Mouse (Mus musculus): Measurements from ENCODE around the gene Efr3b. TPM values are rescaled to one million over a fixed set of nuclear protein-coding genes. Genes with fewer than 3 reads are reported as not detected.
A peak's percentile ranks its signal among the peaks of the same experiment; 100 is the strongest.

The Efr3b gene
- 10 to 100 TPM; 95.7 to 97.7 TPM for total RNA-seq (2021)
- long read RNA-seq, experiment 1, full-length matches to known transcripts = 5 of 54 reads
- long read RNA-seq, experiment 1, partial matches to known transcripts = 3 of 54 reads
- long read RNA-seq, experiment 1, other reads (novel, unspliced or antisense) = 46 of 54 reads
- long read RNA-seq, experiment 2, full-length matches to known transcripts = 10 of 44 reads
- long read RNA-seq, experiment 2, partial matches to known transcripts = 6 of 44 reads
- long read RNA-seq, experiment 2, other reads (novel, unspliced or antisense) = 28 of 44 reads

- intact Hi-C loops (cut with DNase I) = loop anchor here (5.0 kb wide), 1 partner anchor 56 kb away; no protein-coding TSS in a partner anchor
Observed at GRCm38 (mm10) chr12:4038061-4039041, at the start of gene Efr3b. Gene Efr3b, minus strand, starts transcription at chr12:4038915.

DNA sequence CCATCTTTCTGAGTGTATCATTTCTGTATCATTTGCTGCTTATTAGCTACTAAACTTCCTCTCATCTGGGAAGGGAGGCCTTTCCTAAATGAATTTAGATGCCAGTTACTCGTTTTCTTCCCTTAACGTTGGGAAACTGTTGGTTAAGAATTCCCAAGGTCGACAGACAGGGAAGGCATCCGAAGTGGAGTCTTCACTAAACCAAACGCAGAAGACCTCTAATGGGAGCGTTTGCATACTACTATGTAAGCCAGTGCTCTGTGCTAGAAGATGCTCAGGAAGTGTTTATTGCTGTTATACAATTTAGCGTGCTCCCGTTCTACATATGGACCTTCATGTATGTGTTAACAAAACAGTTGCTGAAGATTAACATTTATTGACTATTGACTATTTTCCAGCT, 44.7 kb upstream of the Efr3b start:
- intact Hi-C loops (cut with DNase I) = no loop called here
- DNase-seq (ENCODE audit: low spot score in 2 of 2) = no peak

More at GRCm38 (mm10) chr12:4038061-4039041, at the start of gene Efr3b:
- DNase-seq (ENCODE audit: low spot score in 2 of 2) = peak; percentile 72 to 88

DNA sequence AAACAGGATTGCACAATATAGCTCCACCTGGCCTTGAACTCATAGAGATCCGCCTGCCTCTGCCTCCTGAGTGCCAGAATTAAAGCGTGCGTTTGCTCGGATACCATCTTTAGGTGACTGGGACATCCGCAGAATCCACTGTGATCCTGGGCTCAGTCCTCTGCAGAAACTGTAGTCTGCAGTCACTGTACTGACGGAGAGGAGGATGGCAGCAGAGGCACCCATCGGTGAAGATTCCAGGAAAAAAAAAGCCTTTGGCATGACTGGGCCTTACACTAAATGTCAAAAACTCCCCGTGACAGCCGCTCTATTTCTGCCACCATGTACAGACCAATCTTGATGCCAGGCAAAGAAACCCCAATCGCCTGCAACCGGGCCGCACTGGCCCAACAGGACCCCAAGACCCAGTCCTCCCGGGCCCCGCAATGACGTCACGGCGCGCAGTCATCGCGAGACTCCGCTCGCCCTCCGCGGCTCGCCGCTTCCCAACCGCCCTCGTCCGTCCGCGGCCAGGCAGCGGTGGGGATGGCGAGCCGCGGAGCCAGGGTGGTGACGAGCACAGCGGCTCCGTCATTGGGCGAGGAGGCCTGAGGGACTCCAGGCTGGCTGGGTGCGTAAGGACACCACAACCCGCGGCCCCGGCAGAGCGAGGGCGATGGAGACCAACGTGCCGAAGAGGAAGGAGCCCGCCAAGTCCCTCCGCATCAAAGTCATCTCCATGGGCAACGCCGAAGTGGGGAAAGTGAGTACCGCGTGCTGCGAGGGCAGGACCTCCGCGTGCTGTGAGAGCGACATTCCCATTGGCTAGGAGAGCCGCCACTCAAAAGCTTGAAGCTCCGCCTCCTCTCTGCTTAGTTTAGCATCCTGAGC, 43.7 kb upstream of the Efr3b start, which contains the start of gene Dnajc27:
TSS of gene Dnajc27 (plus strand) at position 452 of the 870 bp plus-strand sequence.
- intact Hi-C loops (cut with DNase I) = no loop called here
- DNase-seq (ENCODE audit: low spot score in 2 of 2) = peak; percentile 98 to 99

GRCm38 (mm10) chr12:4080311-4080710, 41.6 kb upstream of the Efr3b start:
- intact Hi-C loops (cut with DNase I) = loop anchor here (1.0 kb wide), 2 partner anchors 97 to 154 kb away; no protein-coding TSS in a partner anchor

GRCm38 (mm10) chr12:4078069-4078468, 39.4 kb upstream of the Efr3b start:
- DNase-seq (ENCODE audit: low spot score in 2 of 2) = peak in 1 of 2 experiments; percentile 42
- intact Hi-C loops (cut with DNase I) = no loop called here

More at GRCm38 (mm10) chr12:4080311-4080710, 41.6 kb upstream of the Efr3b start:
- DNase-seq (ENCODE audit: low spot score in 2 of 2) = peak; percentile 88 to 91

- no peak for DNase-seq (ENCODE audit: low spot score in 2 of 2)
- intact Hi-C loops (cut with DNase I) = no loop called here
Observed at GRCm38 (mm10) chr12:4076383-4076782, 37.7 kb upstream of the Efr3b start.

DNA sequence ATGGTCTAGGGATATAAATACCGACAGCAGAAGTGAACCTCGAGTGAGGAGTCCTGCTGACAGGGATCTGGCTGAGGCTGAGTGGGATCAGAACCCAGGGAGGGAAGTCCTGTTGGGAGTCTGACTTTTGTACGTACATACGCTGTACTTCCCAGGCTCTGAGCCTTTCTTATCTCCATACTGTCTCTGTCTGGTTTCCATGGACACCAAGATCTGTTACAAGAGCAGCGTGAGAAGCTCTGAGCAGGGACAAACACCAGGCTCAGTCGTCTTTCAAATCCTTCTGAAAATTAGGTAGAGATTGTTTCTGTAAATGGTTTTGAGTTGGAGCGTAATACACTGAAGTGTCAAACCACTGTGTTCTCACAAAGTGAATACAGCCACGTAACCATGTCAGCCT, 36.7 kb upstream of the Efr3b start:
- intact Hi-C loops (cut with DNase I) = no loop called here

DNA sequence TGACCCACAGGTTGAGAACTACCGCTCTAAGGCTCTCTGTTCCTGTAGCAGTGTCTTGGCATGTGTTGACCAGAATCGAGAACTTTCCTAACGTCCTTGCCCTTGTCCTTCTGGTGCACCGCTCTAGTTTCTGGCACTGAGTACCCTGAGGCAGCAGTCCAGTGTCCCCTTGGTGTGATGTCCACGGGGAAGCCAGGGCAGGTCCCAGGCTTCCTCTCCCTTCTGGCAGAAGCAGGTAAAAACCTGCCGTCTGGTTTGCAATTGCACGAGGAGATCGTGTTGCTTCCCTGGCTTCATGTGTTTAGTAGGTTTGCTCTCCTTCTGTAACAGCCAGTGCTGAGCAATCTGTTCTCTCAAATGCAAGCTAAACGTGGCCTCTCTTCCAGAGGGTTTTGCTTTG, 33.0 kb upstream of the Efr3b start:
- intact Hi-C loops (cut with DNase I) = no loop called here
- no peak for DNase-seq (ENCODE audit: low spot score in 2 of 2)

More for the DNA sequence above, 36.7 kb upstream of the Efr3b start:
- DNase-seq (ENCODE audit: low spot score in 2 of 2) = peak; percentile 23 to 43

DNA sequence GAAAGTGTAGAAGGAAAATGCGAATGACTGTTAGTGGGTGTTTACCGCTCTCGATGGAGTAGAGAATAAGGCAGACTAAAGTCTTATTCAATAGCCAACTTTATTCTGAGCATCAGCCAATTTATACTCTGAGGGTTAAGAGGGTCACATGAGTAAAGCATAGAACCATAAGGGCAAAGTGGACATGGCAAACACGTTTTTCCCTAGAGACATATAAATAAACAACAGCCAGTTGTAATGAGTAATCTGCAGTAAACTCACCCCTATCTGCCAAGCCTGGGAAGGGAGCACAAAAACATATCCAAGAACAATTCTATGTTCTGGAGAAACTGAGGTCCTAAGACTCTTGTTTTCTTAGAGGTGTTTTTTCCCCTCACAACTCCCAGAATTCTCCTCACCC, 29.8 kb upstream of the Efr3b start:
- intact Hi-C loops (cut with DNase I) = no loop called here
- DNase-seq (ENCODE audit: low spot score in 2 of 2) = no peak

GRCm38 (mm10) chr12:4066681-4067459, 28.2 kb upstream of the Efr3b start:
- DNase-seq (ENCODE audit: low spot score in 2 of 2) = peak; percentile 41 to 55
- intact Hi-C loops (cut with DNase I) = no loop called here

DNA sequence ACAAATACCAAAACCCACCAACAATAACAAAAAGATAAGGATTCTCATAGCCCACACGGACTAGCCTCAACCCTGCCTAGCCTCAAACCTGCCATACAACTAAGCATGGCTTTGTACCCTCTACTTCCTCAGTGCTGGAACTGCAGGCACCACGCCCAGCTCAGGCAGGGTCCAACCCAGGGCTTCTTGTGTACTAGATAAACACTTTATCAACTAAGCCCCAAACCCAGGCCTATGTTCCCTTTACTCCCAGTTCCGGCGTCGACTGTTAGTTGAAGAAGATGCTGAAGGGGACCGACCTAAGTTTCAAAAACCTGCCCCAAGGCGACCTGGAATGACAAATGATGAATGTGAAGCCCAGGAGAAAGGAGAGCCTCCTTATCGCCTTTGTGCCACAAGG, 27.2 kb upstream of the Efr3b start:
- no peak for DNase-seq (ENCODE audit: low spot score in 2 of 2)
- intact Hi-C loops (cut with DNase I) = no loop called here

- no peak for DNase-seq (ENCODE audit: low spot score in 2 of 2)
- intact Hi-C loops (cut with DNase I) = no loop called here
Observed at GRCm38 (mm10) chr12:4065498-4065897, 26.8 kb upstream of the Efr3b start.

DNA sequence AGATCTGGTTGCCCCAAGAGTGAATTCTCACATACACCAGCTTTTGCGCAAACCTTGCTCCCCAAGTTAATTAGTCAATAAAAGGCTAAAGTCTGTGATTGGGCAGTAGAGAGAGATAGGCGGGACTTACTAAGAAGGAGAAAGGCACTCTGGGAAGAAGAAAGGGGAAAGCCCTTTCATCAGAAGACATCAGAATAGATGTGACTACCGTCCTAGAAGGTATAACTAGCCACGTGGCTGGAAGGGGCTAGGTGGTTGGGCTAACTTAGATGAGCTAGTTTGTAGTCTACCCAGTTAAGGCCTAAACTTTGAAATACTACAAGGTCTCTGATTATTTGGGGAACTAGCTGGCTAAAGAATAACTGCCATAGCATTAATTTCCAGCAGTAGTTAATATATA, 21.0 kb upstream of the Efr3b start:
- intact Hi-C loops (cut with DNase I) = no loop called here
- DNase-seq (ENCODE audit: low spot score in 2 of 2) = no peak

GRCm38 (mm10) chr12:4058321-4058720, 19.6 kb upstream of the Efr3b start:
- DNase-seq (ENCODE audit: low spot score in 2 of 2) = no peak
- intact Hi-C loops (cut with DNase I) = no loop called here

- intact Hi-C loops (cut with DNase I) = no loop called here
- no peak for DNase-seq (ENCODE audit: low spot score in 2 of 2)
Observed at GRCm38 (mm10) chr12:4054845-4055244, 16.1 kb upstream of the Efr3b start.

DNA sequence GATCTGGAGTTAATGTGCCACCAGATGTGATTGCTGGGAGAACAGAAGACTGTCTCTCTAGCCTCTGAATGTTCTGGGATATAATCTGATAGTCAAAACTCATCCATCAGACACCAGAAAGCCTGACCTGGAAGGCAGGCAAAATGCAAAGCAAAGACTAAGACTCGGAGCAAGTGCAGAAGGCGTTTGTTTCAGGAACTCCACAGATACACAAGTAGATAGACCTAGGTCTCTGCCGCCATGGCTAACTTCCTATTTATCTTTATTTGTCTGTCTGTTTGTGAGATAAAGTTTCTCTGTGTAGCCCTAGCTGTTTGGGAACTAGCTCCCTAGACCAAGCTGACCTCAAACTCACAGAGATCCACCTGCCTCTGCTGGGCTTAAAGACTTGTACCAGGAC, 14.9 kb upstream of the Efr3b start:
- no peak for DNase-seq (ENCODE audit: low spot score in 2 of 2)
- intact Hi-C loops (cut with DNase I) = no loop called here

- DNase-seq (ENCODE audit: low spot score in 2 of 2) = no peak
- intact Hi-C loops (cut with DNase I) = no loop called here
Observed at GRCm38 (mm10) chr12:4050861-4051425, 12.2 kb upstream of the Efr3b start.

DNA sequence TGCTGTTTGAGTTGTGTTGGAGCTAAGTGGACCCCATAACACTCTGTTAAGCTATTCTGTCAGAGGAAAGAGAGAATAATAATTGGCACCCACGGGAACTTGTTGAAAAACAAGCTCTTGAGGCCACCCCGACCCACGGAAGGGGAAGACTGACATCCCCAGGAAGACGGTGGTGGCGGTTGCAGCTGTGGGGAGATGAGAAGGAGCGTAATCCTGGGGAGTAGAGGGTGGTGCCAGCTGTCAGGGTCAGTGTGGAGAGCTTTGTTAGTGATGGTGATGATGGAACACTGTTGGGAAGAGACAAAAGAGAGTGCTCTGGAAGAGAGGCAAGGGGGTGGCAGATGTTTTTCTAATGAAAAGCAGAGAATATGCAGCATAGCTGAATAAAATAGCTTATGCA, 9.3 kb upstream of the Efr3b start:
- DNase-seq (ENCODE audit: low spot score in 2 of 2) = no peak
- intact Hi-C loops (cut with DNase I) = no loop called here

Measured in left cerebral cortex, postnatal 14 days (tissue).